Mouse (Mus musculus) yolk sac, embryonic 10.5 days (tissue): Measurements from ENCODE around the gene Cyp19a1.

Experiments
- DNase-seq: peaks from one replicate; pipeline ENCODE4 v3.0.0-alpha.2; 2017; ENCODE audit warnings: low spot score

Cyp19a1 gene

GRCm38 (mm10) chr9:54169489-54169888, 98.4 kb downstream of the Cyp19a1 start:
- no peak for DNase-seq

GRCm38 (mm10) chr9:54168425-54168824, 99.5 kb downstream of the Cyp19a1 start:
- DNase-seq = no peak

- DNase-seq = no peak
These were observed 104.8 kb downstream of the Cyp19a1 start for GRCm38 (mm10) chr9:54163117-54163516.

- DNase-seq = no peak
These were observed 114.2 kb downstream of the Cyp19a1 start for GRCm38 (mm10) chr9:54153679-54154078.

GRCm38 (mm10) chr9:54139191-54139590, 128.7 kb downstream of the Cyp19a1 start:
- DNase-seq = peak; percentile 40
